8 mouse cellular contexts compared by ENCODE assay signal in genomic region chr1:95666541-95667320, GRCm38 (mm10). TPM values are rescaled to one million over a fixed set of nuclear protein-coding genes. Genes with fewer than 3 reads are reported as not detected.
DNase-seq lines count a peak whose midpoint lies in the region; ATAC-seq and TF ChIP-seq lines count a peak whose summit lies in the region.

No protein-coding gene starts in this region.

- H3K9me3 ChIP-seq in hindbrain, embryonic 11.5 days (ENCODE audit: control insufficient read depth, low read length) = no peaks in the 10 kb centered on the region
- H3K9me3 ChIP-seq in midbrain, embryonic 10.5 days (replicated peaks) = no peaks in the 10 kb centered on the region

- no peak for DNase-seq in gastrocnemius, adult 2 months
- no peak for DNase-seq in gastrocnemius, postnatal 25 days
- peak; percentile 62 for DNase-seq in A20 (ENCODE audit: low read depth, low spot score)
- peak; percentile 38 for DNase-seq in embryo, embryonic 10.5 days (ENCODE audit: low spot score)
- peak; percentile 25 for DNase-seq in hindbrain, embryonic 11.5 days (ENCODE audit: low spot score)
- DNase-seq in midbrain, embryonic 10.5 days (ENCODE audit: low spot score) = no peak
- peak; percentile 23 to 42 for DNase-seq in thymus, postnatal 36 days
- DNase-seq in urinary bladder, postnatal 4 days (ENCODE audit: low spot score in 2 of 2) = no peak

- peak overlapping the region; percentile 81 for H3K27ac ChIP-seq in gastrocnemius, adult 2 months
- H3K27ac ChIP-seq in hindbrain, embryonic 11.5 days (ENCODE audit: low read depth, low read length) = peak overlapping the region; percentile 62; the same call in 1 of the 2 replicates
- H3K27ac ChIP-seq in midbrain, embryonic 10.5 days (replicated peaks) = peak overlapping the region; percentile 76

- no peaks in the 10 kb centered on the region for H3K36me3 ChIP-seq in hindbrain, embryonic 11.5 days (ENCODE audit: control insufficient read depth, insufficient read depth, low read length)
- no peaks in the 10 kb centered on the region for H3K36me3 ChIP-seq in midbrain, embryonic 10.5 days

- no peaks in the 10 kb centered on the region for H3K27me3 ChIP-seq in hindbrain, embryonic 11.5 days (ENCODE audit: control insufficient read depth, insufficient read depth, low read length)
- peaks cover 37% of the 10 kb centered on the region for H3K27me3 ChIP-seq in midbrain, embryonic 10.5 days (ENCODE audit: low read depth, poor library complexity, severe bottlenecking)

- ATAC-seq in hindbrain, embryonic 11.5 days (ENCODE audit: low FRiP score) = peak; percentile 13

- TF ChIP-seq CTCF in gastrocnemius, adult 2 months (IDR thresholded peaks at IDR 0.05) = no peak

- intact Hi-C loops in gastrocnemius, adult 2 months (cut with DNase I) = loop anchor here (5.0 kb wide), 1 partner anchor 214 kb away; no protein-coding TSS in a partner anchor

- H3K4me3 ChIP-seq in gastrocnemius, adult 2 months = peak overlapping the region; percentile 75
- H3K4me3 ChIP-seq in hindbrain, embryonic 11.5 days (ENCODE audit: low read depth, low read length) = peak overlapping the region; percentile 65
- peak overlapping the region; percentile 76 for H3K4me3 ChIP-seq in midbrain, embryonic 10.5 days

- H3K4me2 ChIP-seq in hindbrain, embryonic 11.5 days (replicated peaks; ENCODE audit: low read depth, low read length) = peak overlapping the region; percentile 82

- under 1% methylated on average over 14 of the region's 14 CpGs for WGBS in hindbrain, embryonic 11.5 days
- under 1% methylated on average over 14 of the region's 14 CpGs for WGBS in midbrain, embryonic 10.5 days

- H3K4me1 ChIP-seq in hindbrain, embryonic 11.5 days (replicated peaks; ENCODE audit: control insufficient read depth, insufficient read depth, low read length) = peaks cover 2% of the 10 kb centered on the region; the same call in 1 of the 2 replicates
- peaks cover 33% of the 10 kb centered on the region for H3K4me1 ChIP-seq in midbrain, embryonic 10.5 days

- H3K9ac ChIP-seq in hindbrain, embryonic 11.5 days (ENCODE audit: low read depth, low read length) = peak overlapping the region; percentile 66

RNA-seq across cellular contexts. Expression of gene St8sia4, which starts 0.6 kb away (rescaled TPM):
- 1 to 10 TPM; 1.2 to 1.8 TPM for total RNA-seq in gastrocnemius, adult 2 months (2021)
- 1 to 10 TPM; 2.0 to 2.8 TPM for total RNA-seq in gastrocnemius, postnatal 25 days (2021)
- polyA plus RNA-seq in hindbrain, embryonic 11.5 days (2014; fragmentation: Nextera tagmentation; extraction: Ambion mirVana) = 21.0 and 23.9 TPM in 2 replicates
- 6.6 and 9.4 TPM in 2 replicates for polyA plus RNA-seq in midbrain, embryonic 10.5 days (2016; fragmentation: Nextera tagmentation; extraction: Ambion mirVana)

Comparison
In these comparisons a context has a peak if more than half of its experiments do, and no peak if none do; other contexts are left out.
1. DNase-seq: peak in A20 (single experiment), embryo, embryonic 10.5 days (single experiment), hindbrain, embryonic 11.5 days (single experiment) and thymus, postnatal 36 days (2 of 2); none in gastrocnemius, adult 2 months (single experiment), gastrocnemius, postnatal 25 days (single experiment), midbrain, embryonic 10.5 days (single experiment) and urinary bladder, postnatal 4 days (0 of 2).
2. Peak in every context shown above with its lines, with median percentiles within 50 percentile points of each other: H3K27ac ChIP-seq and H3K4me3 ChIP-seq.